Mouse (Mus musculus) C2C12 (cell line): Measurements from ENCODE around the gene Memo1.

Source experiments
- CEBPB ChIP-seq: IDR thresholded peaks from one replicate; pipeline ENCODE4 v1.6.1; 2011; ENCODE audit warnings: low read depth, mild to moderate bottlenecking, control low read depth, moderate library complexity
- CTCF ChIP-seq: IDR thresholded peaks from one replicate; pipeline ENCODE4 v1.5.1; 2011; ENCODE audit not compliant: control insufficient read depth, insufficient read depth, insufficient read length
- MAX ChIP-seq: IDR thresholded peaks from one replicate; pipeline ENCODE4 v1.6.1; 2011; ENCODE audit warnings: mild to moderate bottlenecking, control low read depth
- MYOG ChIP-seq: IDR thresholded peaks from one replicate; pipeline ENCODE4 v1.6.1; 2011; ENCODE audit not compliant: control insufficient read depth, insufficient read length; ENCODE audit errors: extremely low read depth
- USF1 ChIP-seq: IDR thresholded peaks from one replicate; pipeline ENCODE4 v1.6.1; 2011; ENCODE audit warnings: low read depth, mild to moderate bottlenecking, control low read depth, moderate library complexity

GRCm38 (mm10) chr17:74290198-74290597, 5.1 kb downstream of the Memo1 start:
- TF ChIP-seq CTCF (no peak), MYOG (no peak), USF1 (no peak), MAX (no peak), CEBPB (no peak)
